Mouse (Mus musculus): Measurements from ENCODE around the gene Wipi2.

The Wipi2 gene

GRCm38 (mm10) chr5:142629663-142630025, 2.1 kb downstream of the Wipi2 start:
- DNase-seq (ENCODE audit: low read depth, low spot score) = no peak

- no peak for DNase-seq (ENCODE audit: low read depth, low spot score)
These were observed 2.7 kb downstream of the Wipi2 start for GRCm38 (mm10) chr5:142630224-142630623.

GRCm38 (mm10) chr5:142637823-142638222, 10.3 kb downstream of the Wipi2 start:
- DNase-seq (ENCODE audit: low read depth, low spot score) = no peak

GRCm38 (mm10) chr5:142640088-142640487, 12.6 kb downstream of the Wipi2 start:
- DNase-seq (ENCODE audit: low read depth, low spot score) = peak; percentile 19

GRCm38 (mm10) chr5:142641331-142642051, 14.0 kb downstream of the Wipi2 start:
- no peak for DNase-seq (ENCODE audit: low read depth, low spot score)

GRCm38 (mm10) chr5:142648162-142648561, 20.7 kb downstream of the Wipi2 start:
- DNase-seq (ENCODE audit: low read depth, low spot score) = no peak

- DNase-seq (ENCODE audit: low read depth, low spot score) = no peak
These were observed 22.1 kb downstream of the Wipi2 start for GRCm38 (mm10) chr5:142649460-142650050.

GRCm38 (mm10) chr5:142650390-142650789, 22.9 kb downstream of the Wipi2 start:
- no peak for DNase-seq (ENCODE audit: low read depth, low spot score)

- DNase-seq (ENCODE audit: low read depth, low spot score) = no peak
These were observed 23.4 kb downstream of the Wipi2 start for GRCm38 (mm10) chr5:142650794-142651497.

GRCm38 (mm10) chr5:142652266-142652665, 24.8 kb downstream of the Wipi2 start:
- DNase-seq (ENCODE audit: low read depth, low spot score) = no peak

- DNase-seq (ENCODE audit: low read depth, low spot score) = no peak
These were observed 33.3 kb downstream of the Wipi2 start for GRCm38 (mm10) chr5:142660656-142661434.

GRCm38 (mm10) chr5:142667921-142668320, 40.4 kb downstream of the Wipi2 start:
- peak; percentile 89 for DNase-seq (ENCODE audit: low read depth, low spot score)

GRCm38 (mm10) chr5:142668556-142669263, 41.2 kb downstream of the Wipi2 start:
- peak; percentile 60 for DNase-seq (ENCODE audit: low read depth, low spot score)

GRCm38 (mm10) chr5:142669726-142670125, 42.2 kb downstream of the Wipi2 start:
- DNase-seq (ENCODE audit: low read depth, low spot score) = peak; percentile 54

GRCm38 (mm10) chr5:142673082-142673481, 45.6 kb downstream of the Wipi2 start:
- DNase-seq (ENCODE audit: low read depth, low spot score) = peak; percentile 30

GRCm38 (mm10) chr5:142678141-142678571, 50.7 kb downstream of the Wipi2 start:
- DNase-seq (ENCODE audit: low read depth, low spot score) = no peak

GRCm38 (mm10) chr5:142679065-142679464, 51.6 kb downstream of the Wipi2 start:
- DNase-seq (ENCODE audit: low read depth, low spot score) = no peak

GRCm38 (mm10) chr5:142681911-142682310, 54.4 kb downstream of the Wipi2 start:
- DNase-seq (ENCODE audit: low read depth, low spot score) = no peak

- no peak for DNase-seq (ENCODE audit: low read depth, low spot score)
These were observed 55.0 kb downstream of the Wipi2 start for GRCm38 (mm10) chr5:142682529-142682928.

- DNase-seq (ENCODE audit: low read depth, low spot score) = no peak
These were observed 61.4 kb downstream of the Wipi2 start for GRCm38 (mm10) chr5:142688866-142689265.

GRCm38 (mm10) chr5:142690343-142690742, 62.8 kb downstream of the Wipi2 start:
- no peak for DNase-seq (ENCODE audit: low read depth, low spot score)
